Mouse (Mus musculus) cerebellum, postnatal 4 days (tissue): ENCODE data around the gene Fam234a.
"Not testable (repeated sequence)": the region's sequence is repeated elsewhere in the genome, so short reads cannot be mapped to it uniquely, and the experiment has no call there.

Experiments used
- DNase-seq, 2 experiments: peaks; one replicate each; pipeline ENCODE4 v3.0.0; 2022; ENCODE audit warnings: low spot score in 2 of 2, mixed read lengths in 1 of 2

The Fam234a gene

DNA sequence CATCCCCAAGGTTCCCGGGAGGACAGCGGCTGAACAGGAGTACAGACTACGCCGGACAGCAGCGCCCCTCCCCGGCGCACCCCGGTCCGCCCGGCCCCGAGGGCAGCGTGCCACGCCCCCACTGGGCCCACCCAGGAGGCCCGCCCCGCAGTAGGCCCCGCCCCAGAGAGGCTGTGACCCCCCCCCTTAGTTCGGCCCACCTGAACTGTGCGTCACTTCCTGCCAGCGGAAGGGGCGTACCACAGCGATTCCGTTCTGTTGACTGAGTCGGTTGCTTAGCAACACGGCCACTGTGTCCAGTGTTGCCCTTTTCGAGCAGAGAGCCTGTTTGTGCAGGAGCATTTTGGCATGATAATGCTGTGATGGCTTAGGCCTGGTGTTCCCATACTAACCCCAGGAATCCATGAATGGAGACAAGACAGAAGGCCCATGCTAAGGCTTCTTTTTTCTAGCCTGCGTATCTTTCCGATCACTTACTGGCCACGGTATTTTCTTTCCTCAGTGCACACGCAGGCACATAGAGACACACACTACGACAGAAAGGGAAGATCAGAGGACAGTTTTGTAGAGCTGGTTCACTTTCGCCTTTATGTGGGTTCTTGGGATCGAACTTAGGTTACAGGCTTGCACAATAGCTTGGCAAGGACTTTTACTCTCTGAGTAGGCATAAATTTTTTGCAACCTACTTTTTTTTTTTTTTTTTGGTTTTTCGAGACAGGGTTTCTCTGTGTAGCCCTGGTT lies at the start of gene Fam234a:
Gene Fam234a (minus strand): TSS at position 142 of the 741 bp plus-strand sequence.
- DNase-seq: peak; percentile 78 to 92

DNA sequence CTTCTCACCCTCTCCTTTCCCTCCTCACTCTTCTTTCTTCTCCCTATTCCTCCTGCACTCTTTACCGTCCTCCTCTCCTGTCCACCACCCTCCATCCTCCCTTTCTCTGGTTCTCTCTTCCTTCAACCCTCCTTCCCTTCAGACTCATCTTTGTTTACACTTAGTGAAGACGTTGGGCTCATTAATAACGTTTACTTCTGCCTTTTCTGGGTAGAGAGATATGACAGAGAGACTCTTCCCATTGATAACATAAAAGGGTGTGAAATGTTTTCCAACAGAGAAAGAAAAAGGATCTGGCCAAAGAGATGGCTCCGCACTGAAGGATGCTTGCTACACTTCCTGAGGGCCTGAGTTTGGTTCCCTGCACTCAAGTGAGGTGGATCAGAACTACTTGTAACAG lies 45.4 kb upstream of the Fam234a start:
- DNase-seq: no peak

DNA sequence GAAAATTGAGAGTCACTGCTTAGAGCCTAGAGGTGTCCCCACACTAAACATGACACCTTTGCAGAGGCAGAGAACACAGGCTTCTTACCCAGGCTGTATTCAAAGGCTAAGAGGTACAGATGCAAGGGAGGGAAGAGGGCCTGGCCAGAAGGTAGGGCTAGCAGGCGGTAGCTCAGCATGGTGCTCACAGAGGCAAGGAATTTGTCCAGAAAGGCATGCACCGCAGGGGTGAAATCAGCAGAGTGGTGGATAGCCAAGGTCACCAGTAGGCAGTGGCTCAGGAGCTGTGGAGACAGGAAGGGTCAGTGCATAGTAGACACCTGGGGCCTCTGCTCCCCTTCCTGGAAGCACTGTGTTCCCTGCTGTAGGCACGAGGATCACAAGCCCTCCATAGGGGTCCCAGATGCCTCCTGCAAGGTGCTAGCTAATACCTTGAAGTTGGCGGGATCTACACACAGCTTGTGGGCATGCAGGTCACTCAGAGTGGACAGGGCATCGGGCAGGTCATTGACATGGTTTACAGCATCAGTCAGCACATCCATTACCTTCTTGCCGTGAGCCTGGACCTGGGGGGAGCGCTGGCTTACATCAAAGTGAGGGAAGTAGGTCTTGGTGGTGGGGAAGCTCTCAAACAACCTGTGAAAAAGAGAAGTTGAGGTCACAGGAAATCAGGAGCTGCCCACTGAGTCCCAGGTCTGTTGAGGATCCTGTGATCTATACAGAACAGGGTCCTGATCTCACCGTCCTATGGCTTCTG lies 42.3 kb upstream of the Fam234a start:
- DNase-seq: no peak

DNA sequence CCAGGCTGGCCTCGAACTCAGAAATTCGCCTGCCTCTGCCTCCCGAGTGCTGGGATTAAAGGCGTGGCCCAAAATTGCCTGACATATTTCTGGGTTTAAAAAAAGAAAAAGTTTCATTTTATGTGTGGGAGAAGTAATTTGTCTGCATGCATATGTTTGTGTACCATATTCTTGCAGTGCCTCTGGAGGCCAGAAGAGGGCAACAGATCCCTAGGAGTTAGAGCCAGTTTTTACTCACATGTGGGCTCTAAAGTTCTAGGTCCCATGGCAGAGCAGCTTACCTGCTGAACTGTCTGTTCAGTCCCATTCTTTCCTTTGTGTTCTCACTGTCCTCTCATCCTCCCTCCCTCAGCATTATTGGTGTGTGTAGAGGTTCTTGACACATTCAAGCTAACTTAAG lies 32.7 kb upstream of the Fam234a start:
- DNase-seq: peak in 1 of 2 experiments; percentile 41

DNA sequence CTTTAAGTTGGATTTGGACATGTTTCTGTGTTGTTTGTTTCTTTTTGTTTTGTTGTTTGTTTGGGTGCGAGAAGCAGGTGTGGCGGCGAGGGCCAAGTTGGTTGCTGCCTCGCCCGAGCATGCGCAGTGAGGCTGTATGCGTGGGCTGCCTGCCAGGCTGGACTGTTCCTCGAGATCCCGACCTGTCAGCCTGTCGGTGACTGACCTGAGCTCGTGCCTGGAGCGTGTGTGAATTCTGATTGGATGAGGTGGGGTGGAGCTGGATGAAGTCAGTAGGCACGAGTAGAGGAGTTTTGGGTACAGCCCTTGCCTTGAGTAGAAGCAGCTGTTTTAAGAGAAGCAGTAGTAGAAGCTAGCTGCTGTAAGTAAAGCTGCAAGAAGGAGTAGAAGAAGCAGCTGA lies 31.9 kb upstream of the Fam234a start:
- no peak for DNase-seq

DNA sequence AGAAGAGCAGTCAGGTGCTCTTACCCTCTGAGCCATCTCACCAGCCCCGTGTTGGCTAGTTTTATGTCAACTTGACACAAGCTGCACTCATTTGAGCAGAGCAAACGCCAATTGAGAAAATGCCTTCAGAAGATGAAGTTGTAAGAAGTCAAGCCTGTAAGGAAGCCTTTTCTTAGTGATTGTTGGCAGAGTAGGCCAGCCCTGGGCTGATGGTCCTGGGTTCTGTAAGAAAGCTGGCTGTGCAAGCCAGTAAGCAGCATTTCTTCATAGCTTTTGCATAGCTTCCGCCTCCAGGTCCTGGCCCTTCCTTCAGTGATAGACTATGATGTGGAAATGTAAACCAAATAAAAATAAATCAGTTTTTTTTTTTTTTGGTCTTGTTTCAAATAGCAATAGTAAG lies 28.5 kb upstream of the Fam234a start:
- no peak for DNase-seq

DNA sequence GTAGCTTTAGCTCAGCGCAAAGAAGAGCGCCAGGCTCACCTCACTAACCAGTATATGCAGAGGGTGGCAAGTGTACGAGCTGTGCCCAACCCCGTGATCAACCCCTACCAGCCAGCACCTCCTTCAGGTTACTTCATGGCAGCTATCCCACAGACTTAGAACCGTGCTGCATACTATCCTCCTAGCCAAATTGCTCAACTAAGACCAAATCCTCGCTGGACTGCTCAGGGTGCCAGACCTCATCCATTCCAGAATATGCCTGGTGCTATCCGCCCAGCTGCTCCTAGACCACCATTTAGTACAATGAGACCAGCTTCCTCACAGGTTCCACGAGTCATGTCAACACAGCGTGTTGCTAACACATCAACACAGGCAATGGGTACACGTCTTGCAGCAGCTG lies 25.5 kb upstream of the Fam234a start:
- not testable (repeated sequence) for DNase-seq

DNA sequence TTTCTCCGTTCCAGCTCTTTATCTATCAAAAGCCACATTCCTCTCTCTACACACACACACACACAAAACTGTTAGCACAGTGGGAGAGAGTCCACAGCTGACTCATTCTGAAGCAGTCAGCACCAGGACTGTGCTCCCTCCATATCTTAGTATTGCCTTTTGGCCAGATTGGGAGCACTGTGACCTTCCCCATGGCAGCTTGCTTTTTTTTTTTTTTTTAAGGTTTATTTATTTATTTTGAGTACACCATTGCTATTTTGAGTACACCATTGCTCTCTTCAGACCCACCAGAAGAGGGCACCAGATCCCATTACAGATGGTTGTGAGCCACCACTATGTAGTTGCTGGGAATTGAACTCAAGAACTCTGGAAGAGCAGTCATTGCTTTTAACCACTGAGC lies 24.8 kb upstream of the Fam234a start:
- DNase-seq: no peak

DNA sequence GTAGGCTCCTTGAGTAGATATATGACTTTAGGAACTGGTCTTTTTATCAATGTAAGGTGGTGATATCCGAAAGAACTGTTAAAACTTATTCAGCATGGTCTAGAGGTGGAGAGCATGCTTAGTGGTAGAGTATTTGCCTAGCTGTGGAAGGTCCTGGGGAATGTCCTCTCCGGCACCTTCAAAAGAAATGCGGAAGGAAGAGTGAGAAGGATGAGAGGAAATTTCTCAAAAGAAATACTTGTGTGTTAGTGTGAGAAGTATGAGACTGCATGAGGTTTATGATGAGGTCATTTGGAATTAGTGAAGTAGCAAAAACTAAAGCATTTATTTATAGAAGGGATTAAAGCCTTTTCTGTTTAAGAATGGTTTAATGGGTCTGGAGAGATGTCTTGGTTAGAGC lies 18.3 kb upstream of the Fam234a start:
- no peak for DNase-seq

DNA sequence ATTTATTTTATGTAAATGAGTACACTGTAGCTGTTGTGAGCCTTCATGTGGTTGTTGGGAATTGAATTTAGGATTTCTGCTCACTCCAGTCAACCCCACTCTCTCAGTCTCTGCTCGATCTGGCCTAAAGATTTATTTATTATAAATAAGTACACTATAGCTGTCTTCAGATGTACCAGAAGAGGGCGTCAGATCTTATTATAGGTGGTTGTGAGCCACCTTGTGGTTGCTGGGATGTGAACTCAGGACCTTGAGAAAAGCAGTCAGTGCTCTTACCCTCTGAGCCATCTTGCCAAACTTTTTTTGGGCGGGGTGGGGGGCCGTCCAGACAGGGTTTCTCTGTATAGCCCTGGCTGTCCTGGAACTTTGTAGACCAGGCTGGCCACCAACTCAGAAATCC lies 17.8 kb upstream of the Fam234a start:
- DNase-seq: no peak

DNA sequence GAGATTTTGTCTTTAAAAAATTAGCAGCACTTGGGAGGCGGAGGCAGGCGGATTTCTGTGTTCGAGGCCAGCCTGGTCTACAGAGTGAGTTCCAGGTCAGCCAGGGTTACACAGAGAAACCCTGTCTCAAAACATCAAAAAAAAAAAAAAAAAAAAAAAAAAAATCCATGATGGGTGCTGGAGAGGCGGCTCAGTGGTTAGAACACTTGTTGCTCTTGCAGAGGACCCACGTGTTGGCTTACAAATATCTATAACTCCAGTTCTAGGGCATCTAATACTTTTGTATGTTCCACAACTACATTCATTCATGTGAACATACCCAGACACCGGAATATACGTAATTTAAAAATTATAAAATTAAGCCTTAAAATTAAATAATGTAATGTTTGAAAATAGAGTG lies 11.3 kb upstream of the Fam234a start:
- no peak for DNase-seq

DNA sequence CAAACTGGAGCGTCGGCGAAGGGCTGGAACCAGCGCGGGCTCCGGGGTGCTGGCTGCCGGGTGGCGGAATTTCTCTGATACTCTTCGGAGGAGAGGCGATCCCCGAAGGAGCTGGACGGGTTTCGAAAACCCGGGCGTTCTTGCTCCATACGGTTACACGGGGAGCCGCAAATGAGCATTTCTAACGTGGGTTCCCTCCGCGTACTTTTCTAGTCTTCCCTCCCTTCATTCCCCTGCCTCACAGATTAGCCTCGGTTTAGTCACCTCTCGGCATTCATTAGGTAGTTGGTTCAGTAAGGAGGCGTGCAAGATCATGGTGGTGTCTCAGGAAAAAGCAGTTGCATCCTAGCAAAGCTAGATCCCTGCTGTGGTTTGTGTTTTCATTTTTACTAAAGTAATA lies 9.4 kb upstream of the Fam234a start:
- DNase-seq: no peak

DNA sequence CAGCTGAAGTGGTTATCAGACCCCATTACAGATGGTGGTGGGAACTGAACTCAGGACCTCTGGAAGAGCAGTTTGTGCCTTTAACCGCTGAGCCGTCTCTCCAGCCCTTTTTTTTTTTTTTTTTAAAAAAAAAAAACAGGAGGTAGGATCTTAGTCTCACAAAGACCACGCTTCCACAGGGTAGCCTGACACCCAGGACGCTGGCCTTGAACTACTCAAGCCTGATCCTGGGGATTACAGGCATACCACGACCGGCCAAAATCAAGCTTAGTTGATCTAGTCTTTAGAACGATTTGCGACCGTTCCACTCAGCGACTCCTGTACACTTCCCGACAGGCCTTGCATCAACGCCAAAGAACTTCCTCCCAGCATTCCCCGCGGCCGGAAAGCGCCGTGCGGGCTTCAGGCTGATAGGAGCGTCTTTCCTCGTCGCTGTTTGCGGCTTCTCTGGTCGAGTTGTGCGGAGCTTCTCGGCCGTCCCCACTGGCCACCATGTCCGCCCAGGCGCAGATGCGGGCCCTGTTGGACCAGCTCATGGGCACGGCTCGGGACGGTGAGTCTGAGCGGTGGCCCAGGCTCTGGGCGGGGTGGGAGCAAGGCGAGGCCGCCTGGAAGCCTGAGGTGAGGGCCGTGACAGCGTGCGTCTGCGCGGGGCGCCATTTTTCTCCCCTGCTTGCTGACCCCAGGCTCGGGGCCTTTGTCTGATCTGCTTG lies 8.7 kb upstream of the Fam234a start, which contains the start of gene Luc7l:
Gene Luc7l (plus strand): TSS at position 358 of the 713 bp plus-strand sequence.
- peak; percentile 84 to 92 for DNase-seq

DNA sequence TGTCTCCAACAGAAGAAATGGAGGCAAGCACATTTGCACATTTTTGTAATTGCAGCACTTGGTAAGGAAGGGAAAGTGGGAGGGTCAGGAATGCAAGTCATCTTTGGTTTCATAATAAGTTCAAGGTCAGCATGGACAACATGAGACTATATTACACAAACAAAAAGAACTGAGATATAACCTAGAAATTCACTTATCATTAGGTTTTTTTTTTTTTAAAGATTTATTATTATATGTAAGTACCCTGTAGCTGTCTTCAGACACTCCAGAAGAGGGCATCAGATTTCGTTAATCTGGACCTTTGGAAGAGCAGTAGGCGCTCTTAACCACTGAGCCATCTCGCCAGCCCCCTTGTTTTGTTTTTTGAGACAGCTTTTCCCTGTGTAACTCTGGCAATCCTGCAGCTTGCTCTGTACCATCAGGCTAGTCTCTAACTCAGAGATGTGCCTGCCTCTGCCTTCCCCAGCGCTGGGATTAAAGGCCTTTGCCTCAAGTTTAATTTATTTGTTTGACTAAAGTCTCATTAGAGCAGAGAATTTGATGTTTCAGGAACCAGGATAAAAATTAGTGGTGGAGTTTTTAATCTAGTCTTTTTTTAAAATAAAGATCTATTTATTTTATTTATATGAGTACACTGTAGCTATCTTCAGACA lies 8.0 kb upstream of the Fam234a start:
- no peak for DNase-seq

DNA sequence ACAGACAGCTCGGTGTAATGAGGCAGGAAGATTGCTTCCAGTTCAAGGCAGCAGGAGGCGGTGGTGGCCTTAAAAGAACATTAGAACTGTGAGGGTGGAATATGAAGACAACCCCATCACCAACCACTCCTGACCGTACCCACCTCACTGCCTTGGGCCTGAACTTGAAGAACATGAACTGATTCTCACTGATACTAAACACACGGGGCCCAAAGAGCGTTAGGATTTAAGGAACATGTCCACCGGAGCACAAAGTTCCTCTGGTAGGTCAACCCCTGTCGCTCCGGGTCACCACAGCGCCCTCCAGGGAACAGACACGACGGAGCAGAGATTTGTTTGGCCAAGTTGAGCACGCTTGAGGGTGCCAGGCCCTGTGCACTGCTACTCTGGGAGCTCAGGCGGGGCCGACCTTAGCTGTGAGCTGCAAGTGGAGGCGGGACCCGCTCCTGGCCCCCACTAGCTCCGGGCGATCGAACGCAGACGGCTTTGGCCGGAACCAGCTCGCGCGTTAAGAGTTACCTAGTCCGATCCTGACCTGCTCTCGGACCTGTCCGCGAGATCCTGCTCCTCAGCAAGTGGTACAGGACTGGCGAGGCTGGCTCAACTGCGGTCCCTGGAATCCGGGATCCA lies 456 bp downstream of the Fam234a start:
- peak in 1 of 2 experiments; percentile 35 for DNase-seq

DNA sequence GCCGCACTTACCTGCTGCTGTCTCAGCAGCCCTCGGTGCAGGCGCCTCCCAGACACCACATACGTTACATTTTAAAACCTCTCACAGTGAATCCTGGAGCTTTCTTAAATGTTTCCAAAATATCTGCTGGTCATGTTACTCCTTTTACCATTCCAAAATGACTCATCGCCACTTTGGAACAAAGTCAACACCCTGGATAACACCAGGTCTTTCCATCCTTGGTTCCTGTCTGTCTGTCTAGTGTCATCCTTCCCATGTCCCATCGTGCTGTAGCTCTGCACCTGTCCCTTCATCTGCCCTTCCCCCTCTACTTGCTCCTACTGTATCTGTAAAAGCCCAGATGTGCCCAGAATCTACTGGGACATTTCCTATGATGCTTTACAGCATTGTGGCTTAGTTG lies 3.1 kb downstream of the Fam234a start:
- DNase-seq: no peak

DNA sequence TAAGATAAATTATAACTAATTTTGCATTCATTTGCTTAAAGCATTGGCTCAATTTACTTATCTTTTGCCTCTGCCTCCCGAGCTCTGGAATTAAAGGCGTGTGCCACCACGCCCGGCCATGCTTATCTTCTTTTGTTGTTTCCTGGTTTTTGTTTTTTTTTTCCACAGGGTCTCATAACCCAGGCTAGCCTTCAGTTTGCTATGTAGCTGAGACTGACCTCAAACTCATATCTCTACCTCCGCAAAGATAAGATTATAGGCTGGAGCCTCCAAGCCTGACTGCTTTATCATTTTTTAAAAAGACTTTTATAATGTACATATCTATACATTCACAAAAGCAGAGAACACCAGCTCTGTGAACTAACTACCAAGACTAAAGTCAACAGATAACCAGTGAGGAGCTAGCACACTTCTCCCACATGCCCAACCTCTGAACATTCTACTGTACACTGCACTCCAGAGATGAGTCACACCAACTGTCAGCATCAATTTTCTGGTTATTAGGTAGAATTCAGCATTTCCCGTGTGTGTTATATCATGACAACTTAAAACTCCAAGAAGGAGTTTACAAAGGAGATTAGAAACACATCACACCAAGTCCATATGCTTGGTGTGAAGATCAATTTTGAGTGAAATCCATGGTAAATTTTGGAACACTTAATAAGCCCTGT lies 3.8 kb downstream of the Fam234a start:
- no peak for DNase-seq

DNA sequence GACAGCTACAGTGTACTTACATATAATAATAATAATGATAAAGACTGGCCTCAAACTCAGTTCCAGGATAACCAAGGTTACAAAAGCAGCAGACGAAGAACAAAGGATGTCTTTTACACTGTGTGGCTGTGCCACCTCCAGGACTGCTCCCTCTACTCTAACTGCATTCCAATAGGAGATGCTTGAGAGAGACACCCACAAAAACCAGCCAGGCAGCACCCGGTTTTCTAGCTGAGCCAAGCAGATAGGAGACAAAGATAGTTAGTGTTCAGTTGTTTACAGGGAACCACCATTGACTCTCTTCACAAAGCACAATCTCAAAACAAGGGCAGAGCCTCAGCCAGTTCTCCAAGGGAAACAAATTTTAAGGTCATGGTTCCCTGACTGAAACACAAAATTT lies 4.5 kb downstream of the Fam234a start:
- no peak for DNase-seq

DNA sequence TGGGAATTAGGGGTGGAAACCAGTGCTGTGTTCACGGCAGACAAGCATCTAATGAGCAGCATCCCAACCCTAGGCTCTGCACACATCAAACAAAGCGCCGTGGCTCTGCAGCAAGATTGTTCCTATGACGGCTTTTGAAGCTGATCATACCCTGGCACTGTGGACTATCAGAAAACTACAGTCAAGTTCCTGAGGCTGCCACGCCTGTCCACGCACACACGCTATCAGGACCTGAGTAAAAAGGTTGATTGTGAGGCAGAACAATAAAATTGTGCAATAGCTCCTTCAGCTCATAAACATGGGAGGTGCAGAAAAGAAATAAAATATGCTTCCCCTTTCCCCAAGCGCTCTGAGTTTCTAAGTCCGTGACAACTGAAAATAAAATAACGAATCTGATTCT lies 6.4 kb downstream of the Fam234a start:
- no peak for DNase-seq

DNA sequence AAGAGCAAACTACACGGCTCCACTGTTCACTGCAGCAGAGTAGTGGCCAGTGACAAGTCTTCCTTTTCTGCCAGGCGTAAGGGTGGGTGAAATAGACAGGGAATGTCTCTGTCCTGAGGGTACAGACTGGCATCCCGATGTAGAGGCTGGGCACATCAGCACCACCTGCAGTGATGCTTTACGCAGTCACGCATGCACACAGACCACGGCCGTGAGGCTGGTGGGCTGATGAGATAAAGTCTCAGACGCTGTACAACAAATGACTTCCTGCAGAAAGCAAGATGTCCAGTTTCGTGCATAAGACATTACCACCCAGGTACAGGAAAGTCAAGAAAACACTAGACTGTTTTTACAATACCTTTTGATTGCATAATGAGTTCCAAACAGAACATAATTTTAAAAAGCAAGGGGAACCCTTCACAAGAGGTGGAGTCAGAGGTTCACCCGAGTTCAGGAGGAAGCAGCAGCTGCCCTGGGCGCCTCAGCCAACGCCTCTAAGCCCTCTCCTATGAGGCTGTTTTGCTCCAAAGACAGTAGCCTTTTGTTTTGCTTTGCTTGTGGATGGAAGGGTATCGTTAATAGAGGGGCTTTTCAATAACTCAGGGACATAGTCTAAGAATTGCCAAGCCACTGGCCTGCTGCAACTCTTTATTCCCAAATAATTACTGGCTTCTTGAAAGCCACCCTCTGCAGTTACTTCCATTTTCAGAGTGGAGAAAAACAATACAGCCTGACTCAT lies 8.8 kb downstream of the Fam234a start:
- no peak for DNase-seq
